Mouse (Mus musculus) right cerebral cortex, postnatal 4 days (tissue): ENCODE data around the gene Psip1.
"Not testable (repeated sequence)": the region's sequence is repeated elsewhere in the genome, so short reads cannot be mapped to it uniquely, and the experiment has no call there.

ENCODE experiments used
- DNase-seq: peaks from one replicate; pipeline ENCODE4 v3.0.0-alpha.2; 2022

The Psip1 gene

GRCm38 (mm10) chr4:83486117-83486901, at the start of gene Psip1:
Gene Psip1, minus strand, starts transcription at chr4:83486459.
- peak; percentile 94 for DNase-seq

GRCm38 (mm10) chr4:83534024-83534423, 47.8 kb upstream of the Psip1 start:
- DNase-seq: no peak

- DNase-seq: no peak
Measured at GRCm38 (mm10) chr4:83533168-83533911, 47.1 kb upstream of the Psip1 start.

GRCm38 (mm10) chr4:83530060-83530459, 43.8 kb upstream of the Psip1 start:
- DNase-seq: not testable (repeated sequence)

- no peak for DNase-seq
Measured at GRCm38 (mm10) chr4:83527921-83528320, 41.7 kb upstream of the Psip1 start.

- DNase-seq: no peak
Measured at GRCm38 (mm10) chr4:83526988-83527334, 40.7 kb upstream of the Psip1 start.

GRCm38 (mm10) chr4:83526270-83526987, 40.2 kb upstream of the Psip1 start:
- no peak for DNase-seq

- no peak for DNase-seq
Measured at GRCm38 (mm10) chr4:83525690-83526055, 39.4 kb upstream of the Psip1 start.

GRCm38 (mm10) chr4:83524843-83525689, 38.8 kb upstream of the Psip1 start, which contains the start of gene Ccdc171:
Gene Ccdc171, plus strand, starts transcription at chr4:83525545.
- DNase-seq: peak; percentile 93

- DNase-seq: no peak
Measured at GRCm38 (mm10) chr4:83524456-83524842, 38.2 kb upstream of the Psip1 start.

GRCm38 (mm10) chr4:83522066-83522465, 35.8 kb upstream of the Psip1 start:
- no peak for DNase-seq

GRCm38 (mm10) chr4:83520308-83520707, 34.0 kb upstream of the Psip1 start:
- no peak for DNase-seq

GRCm38 (mm10) chr4:83519807-83520206, 33.5 kb upstream of the Psip1 start:
- DNase-seq: no peak

GRCm38 (mm10) chr4:83519148-83519547, 32.9 kb upstream of the Psip1 start:
- DNase-seq: no peak

GRCm38 (mm10) chr4:83516144-83516543, 29.9 kb upstream of the Psip1 start:
- DNase-seq: not testable (repeated sequence)

GRCm38 (mm10) chr4:83514976-83515669, 28.9 kb upstream of the Psip1 start:
- DNase-seq: no peak

GRCm38 (mm10) chr4:83514183-83514582, 27.9 kb upstream of the Psip1 start:
- no peak for DNase-seq

- no peak for DNase-seq
Measured at GRCm38 (mm10) chr4:83512644-83513043, 26.4 kb upstream of the Psip1 start.

- DNase-seq: no peak
Measured at GRCm38 (mm10) chr4:83512217-83512616, 26.0 kb upstream of the Psip1 start.

- no peak for DNase-seq
Measured at GRCm38 (mm10) chr4:83511083-83511482, 24.8 kb upstream of the Psip1 start.

- no peak for DNase-seq
Measured at GRCm38 (mm10) chr4:83509600-83509999, 23.3 kb upstream of the Psip1 start.

GRCm38 (mm10) chr4:83501037-83501430, 14.8 kb upstream of the Psip1 start:
- no peak for DNase-seq
